Mouse (Mus musculus) CD4-positive, CD25-positive, alpha-beta regulatory T cell, adult 2 months (primary cell): ENCODE data around the gene Shc4.

Experiments used
- DNase-seq: peaks from one replicate; pipeline ENCODE4 v3.0.0-alpha.2; 2012; ENCODE audit warnings: low read depth, low spot score

Shc4 gene

DNA sequence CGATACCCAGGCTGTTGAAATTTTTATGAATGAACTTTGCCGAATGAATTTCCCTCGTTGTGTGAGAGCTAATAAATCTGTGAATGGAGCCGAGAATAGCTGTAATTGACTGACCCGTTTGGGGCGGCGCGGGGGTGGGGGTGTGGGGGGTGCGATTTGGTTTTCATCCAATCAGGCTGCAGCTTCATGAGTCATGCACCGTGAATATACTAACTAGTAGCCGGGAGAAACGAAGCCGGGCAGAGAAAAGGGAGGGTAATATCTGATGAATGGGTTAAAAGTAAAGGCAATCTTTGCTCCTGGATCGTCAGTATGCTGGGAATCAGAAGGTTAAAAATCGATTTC is at the start of gene Shc4:
Gene Shc4, minus strand, starts transcription at position 63 of the 345 bp plus-strand sequence.
- DNase-seq = peak; percentile 26

DNA sequence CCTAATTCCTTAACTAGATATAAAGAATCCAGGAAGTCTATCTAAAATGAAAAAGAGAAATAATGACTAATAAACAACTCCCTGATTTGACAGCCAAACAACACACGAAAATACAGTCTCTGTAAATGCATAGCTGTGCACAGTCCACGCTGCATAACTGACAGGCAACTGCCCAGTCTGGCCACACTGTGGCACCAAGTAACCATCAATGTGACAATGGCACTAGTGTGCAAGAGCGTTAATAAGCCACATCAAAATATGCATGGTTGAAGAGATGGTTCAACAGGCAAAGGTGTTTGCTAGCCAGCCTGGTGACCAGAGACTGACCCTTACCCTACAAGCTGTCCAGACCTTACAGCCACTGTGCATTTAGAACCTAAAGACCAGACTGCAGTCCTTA is 41.1 kb upstream of the Shc4 start:
- peak; percentile 60 for DNase-seq

DNA sequence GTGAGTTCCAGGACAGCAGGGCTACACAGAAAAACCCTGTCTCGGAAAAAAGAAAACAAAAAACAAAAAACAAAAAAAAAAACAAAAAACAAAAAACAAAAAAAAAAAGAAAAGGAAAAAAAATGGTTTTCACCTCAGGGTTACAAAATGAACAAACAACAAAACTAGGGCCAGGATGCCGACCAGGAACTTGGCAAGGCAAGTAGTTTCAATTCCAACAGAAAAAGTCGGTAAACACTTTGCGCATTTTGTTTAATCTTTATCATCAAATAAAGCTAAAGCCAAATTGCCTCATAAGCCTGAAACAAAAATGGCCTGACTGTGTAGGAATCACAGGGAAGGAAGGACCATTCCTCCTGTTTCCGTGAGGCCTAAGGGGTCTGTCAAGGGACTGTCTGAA is 40.6 kb upstream of the Shc4 start:
- no peak for DNase-seq

DNA sequence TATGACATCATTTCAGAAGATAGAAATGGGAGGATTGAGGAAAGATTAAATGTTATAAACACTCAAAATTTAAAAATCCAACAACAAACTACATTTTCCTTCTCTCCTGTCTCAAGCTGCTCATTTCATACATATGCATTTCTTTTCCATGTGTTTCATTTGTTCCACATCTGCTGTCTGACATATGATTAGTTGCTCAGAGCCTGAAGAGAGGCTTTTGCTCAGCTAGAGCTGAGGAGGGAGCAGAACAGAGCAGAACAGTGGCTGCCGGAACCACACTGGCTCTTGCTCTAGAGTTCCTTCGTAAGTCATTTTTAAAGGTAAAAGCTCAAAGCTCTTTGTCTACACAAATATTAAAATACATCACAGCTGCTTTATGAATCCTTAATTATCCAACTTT is 25.4 kb upstream of the Shc4 start:
- DNase-seq = no peak

DNA sequence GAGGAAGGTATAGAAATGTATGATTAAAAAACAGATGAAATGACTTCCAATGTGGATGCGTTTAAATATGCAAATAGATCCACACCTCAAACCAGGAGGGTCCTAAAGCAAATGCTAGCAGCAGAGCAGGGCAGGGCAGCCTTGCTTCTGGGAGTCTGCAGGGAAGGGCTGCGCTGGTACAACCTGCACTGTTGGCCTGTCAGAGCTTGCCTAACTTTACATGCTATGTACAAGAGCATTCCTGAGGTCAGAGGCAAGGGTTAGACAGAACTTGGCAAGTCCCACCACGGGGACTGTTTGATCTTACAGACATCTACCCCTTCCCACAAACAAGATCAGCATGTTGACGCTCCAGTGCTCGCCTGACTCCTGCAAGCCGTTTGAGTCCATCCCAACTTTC is 15.4 kb upstream of the Shc4 start:
- DNase-seq = no peak

DNA sequence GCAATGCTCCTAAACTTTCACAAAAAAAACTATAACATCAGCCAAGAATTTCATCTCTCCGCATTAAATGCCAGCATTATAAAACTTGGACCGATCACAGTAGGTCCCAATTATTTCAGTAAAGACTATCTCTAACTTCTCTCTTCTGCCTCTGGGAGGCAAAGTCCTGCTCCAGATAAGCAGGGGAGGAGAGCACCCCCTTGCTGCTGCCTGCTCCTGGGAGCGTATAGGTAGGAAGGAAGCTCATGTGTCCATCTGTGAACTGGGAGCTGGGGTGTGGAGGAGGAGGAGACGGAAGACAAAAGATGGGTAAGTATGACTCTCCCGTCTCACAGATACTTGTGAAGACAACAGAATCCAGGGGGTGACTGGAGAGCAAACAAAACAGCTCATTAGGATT is 14.8 kb upstream of the Shc4 start:
- no peak for DNase-seq

DNA sequence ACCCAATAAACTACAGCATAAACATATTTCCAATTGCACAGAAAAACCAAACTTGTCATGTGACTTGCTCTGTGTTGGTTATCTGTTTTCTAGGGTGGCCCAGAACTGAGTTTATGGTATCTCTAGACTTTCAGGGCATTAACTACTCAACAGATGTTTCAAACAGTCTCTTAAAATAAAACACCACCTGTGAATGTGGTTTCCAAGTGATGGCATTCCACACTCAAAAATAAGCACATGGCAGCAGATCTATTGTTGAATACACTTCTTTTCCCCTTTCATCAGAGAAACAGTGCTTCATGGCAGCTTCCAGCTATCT is 12.0 kb upstream of the Shc4 start:
- DNase-seq = no peak

DNA sequence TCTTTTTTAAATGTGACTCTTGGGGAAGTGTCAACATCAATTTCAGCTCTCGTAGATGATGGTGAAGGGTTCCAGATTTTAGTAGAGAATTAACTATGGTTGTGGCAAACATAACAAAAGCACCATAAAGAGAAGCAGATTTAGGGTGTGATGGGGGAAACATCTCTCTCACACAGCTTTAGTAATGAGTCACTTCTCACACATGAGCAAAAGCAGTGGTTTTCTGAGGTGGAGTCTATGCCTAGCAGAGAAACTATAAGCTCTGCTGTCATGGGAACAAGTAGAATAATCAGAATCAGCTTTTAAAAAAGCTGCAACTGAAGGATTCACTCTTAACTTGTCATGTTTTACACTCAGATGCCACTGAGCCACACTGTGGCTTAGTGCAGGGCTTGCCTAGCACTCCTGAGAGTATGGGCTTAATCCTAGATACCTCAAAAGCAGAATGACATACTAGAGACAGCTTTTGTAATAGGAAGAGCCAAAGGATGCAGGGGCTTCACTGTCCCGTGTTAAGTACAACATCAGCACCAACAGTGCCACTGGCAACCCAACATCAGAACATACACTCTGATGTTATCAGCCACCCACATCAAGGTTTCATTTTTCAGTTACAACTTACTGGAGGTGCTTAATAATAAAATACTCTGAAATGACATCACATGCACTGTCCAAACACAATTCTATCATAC is 11.5 kb upstream of the Shc4 start:
- peak; percentile 54 for DNase-seq

DNA sequence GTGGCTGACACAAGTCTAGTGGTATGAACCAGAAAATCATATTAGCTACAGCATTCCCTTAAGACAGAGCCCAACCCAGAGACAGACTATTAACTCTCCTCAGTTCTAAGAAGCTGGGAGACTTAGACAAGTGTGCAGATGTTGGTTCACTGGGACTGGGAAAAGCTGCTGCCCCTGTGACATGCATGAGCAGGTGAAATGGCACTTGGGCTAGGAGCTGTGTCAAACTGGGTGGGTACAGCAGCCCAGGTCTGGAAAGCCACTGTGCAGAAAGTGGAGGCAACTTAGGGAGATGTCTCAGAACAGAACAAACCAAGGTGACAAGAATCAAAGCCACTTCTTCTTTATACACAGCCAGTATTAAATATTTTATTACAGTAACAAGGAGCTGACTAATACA is 10.8 kb upstream of the Shc4 start:
- no peak for DNase-seq

DNA sequence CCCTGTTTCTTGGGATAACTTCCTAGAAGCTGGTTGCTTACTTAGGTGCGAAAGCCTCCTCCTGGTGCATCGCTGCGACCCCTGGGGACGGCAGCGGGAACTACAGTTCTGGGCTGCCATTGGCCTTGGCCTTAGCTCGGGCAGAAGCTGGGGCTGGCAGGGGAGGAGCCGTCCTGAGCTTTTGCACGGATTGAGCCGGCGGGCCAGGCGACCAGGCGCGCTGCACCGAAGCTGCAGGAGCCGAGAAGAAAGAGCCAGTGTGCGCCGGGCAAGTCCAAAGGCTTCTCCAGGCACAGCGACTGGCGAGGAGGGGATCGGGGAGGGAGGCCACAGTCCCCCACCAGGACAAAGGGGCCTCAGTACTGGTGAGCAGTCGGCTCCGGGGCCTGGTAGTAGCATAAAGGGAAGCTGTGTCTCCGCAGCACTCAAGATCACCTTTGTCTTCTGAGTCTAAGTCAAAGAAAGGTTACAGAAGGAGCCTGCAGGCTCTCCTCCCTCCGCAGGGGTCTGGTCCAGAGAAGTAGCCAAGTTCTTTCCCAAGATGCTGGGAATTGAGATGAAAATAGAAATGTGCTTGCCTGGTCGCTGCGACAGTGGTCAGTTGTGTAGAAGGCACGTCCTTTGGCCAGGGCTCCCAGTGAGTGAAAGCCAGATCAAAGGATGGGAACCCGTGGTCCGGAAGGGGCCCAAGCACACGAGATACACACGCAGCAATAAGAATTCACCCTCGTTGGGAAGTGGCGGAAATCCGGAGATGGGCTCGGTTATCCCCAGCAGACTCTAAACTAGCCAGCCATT is 8.0 kb upstream of the Shc4 start:
- peak; percentile 91 for DNase-seq

DNA sequence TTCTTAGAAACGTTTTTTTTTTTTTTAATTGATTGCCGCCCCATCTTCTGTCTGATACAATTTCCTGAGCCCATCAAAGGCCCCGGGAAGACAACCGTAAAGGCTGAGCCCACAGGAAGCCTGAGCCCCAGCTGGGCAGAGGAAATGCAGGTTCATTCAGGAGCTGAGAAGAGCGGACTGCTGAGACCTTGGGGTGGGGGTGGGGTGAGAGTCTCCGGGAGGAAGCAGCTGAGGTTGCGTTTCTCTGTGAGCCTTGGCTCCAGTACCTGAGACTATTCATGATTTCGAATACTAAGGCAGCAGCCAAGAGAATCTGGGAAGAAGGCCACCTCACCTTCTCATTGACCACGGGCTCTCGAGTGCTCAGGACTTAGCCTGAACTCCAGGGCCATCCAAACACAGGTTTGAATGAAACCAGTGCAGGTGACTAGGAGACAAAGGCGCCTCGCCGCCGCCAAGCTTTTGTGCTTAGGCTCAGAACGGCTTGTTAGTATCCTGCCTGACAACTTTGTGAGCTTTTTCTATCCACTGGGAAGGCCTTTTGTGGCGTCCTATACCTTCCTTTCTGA is 682 bp upstream of the Shc4 start:
- peak; percentile 64 for DNase-seq

DNA sequence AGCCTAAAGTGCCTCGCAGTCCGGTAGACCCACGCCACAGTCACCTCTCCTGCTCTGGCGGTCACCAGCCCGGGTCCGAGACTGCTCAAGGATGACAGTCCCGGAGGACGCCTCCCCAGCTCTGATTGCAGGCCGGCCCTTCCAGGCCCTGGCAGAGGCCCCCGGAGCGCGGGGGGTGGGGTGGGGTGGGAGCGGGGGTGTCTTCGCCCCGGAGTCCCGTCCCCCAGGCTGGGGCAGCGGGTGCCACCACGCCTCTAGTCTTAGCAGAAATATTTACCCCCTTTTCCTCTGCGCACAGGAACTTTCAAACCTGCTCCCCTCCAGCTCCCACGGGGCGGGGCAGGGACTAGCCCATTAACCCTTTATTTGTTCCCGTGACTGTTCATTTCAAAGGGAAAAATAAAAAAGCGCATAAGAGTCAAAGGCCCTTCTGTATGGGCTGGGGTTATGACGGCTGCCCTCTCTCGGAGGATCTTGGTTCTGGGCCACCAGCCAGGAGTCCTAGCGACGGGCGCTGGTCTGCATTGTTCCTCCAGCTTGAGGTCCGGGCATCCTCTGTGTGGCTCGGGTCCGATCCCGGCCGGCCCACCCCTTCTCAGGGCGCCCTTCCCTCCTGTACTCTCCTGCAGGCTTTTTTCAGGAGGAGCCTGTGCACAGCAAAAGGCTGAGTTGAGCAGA is 401 bp downstream of the Shc4 start:
- peak; percentile 50 for DNase-seq

DNA sequence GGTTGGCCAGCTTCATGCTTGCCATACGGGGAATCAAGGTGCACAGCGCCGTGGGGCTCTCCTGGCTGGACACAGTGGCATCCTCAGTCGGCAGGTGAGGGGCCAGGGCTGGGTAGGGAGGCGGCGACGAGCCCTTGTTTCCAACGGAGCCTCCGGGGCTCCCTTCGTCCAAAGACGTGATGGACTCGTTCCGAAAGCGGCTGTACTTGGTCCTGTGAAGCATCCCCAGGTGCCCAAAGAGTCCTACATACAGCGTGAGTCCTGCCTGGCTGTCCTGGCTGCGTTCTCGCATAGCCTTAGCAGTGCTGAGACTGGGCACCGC is 901 bp downstream of the Shc4 start:
- no peak for DNase-seq

DNA sequence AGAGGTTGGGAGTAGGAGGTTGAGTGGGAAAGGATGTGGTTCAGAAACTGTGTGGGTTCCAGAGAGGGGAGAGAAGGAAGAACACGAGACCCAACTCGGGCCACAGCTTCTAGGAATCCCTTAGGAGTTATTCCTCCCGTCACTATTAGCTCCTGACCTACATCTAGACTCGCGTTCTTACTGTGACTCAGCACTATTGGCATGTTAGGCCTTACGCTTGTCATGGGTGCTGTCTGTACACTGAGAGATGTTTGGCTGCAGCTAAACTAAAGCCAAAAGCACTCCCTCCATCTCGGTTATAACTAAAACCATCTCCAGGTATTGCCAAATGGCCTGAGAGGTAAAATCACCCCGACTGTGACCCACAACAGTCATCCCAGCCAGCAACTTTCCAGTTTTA is 7.3 kb downstream of the Shc4 start:
- DNase-seq = no peak

DNA sequence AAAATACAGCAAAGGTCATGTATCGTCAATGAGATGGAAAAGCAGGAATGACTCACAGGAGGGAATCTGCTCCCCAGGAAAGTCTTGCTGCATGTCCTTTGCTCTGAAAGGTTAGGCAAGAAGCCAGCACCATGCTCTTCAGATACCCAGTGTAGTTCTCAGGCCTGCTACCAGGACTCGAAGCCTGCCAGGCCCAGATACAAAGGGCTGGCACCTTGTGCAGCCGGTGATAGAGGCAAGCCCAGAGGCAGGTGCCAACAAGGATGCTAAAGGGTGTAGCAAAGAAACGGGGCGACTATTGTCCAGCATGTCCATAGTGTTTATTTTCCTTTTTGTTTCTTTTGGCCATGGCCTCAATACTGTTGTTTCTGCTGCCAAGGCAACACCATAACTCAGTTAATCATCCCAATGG is 17.4 kb downstream of the Shc4 start:
- DNase-seq = no peak

DNA sequence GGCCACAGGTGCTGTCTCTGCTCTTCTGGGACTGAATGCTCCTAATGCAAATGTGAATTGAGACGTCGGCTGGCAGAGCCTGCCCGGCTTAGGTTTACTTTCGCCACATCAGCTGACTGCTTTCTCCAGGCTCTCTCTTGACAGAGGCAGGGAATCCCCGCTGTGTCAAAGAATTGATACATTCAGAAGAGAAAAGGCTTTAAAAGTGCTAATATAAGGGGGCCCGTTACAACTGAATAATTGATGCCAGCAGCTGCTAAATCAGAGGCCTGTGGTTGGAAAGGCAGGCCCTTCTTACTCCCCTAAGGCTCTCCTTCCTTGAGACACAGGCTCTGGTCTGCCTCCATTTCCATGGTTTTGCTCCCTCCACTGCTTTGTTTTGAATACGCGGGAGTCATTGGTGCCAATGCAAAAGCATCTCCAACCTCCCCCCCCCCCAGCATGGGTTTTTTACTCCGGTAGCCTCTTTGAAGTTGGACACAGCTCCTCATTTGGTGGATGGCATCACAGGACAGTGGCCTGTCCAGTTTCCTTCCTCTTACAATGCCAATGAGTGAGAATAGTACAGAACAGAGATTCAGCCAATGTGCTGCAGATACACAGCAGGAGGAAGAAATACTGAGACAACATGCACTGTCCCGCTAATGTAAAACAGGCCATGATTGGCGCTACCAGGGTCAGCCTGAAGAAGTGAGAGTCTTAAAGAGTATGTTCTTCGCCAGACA is 18.9 kb downstream of the Shc4 start:
- no peak for DNase-seq

DNA sequence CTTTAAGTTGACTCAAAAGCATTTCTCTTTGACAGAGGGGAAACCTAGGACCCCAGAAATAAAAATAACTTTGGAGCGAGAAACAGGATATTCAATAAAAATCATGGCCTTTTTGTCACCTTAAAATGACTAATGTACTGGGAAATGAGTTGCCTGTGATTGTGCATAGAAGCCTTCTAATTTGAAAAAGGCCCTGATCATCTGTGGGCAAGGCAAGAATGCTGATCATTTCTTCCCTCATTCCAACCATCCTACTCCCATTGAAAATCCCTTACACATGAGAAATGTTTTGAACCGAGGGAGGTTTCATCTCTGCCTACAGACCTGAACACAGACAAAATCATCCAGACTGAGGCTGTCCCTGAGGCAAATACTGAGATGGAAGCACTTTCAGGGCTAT is 21.1 kb downstream of the Shc4 start:
- DNase-seq = no peak

DNA sequence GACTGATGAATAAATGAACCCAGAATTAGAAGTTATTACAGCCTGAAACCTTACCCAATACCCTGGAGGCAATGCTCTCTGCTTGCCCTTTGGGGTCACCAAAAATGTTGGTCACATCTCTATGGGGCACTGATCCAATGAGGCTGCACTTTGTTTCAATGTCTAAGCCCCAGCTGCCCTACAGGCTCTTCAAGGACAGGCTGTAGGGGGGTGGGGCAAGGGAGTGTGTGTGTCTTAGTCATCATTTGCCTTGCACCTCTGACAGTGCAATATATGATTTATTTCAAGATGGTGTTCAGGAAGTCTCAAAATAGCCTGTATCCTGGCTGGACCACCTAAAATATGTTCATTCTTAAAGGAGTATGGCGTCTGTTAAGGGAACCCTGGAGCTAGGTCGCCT is 22.3 kb downstream of the Shc4 start:
- no peak for DNase-seq

DNA sequence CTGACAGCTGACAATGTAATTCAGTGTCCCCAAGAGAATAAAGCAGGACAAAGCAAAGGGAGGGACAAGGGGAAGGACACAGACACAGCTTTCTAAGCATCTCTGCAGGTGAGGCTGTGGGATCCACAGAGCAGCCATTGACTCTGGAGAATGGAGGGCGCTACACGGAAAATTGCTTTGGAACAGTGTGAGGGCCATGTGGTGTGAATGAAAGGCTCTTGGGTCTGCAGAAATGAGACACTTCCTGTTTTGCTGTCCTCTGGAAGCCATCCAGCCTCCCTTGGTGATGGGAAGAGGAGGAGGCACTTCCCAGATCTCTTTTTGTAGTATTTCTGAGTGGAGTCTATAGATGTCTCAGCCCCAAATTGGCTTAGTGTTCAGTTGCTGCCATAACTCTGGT is 27.7 kb downstream of the Shc4 start:
- DNase-seq = no peak

DNA sequence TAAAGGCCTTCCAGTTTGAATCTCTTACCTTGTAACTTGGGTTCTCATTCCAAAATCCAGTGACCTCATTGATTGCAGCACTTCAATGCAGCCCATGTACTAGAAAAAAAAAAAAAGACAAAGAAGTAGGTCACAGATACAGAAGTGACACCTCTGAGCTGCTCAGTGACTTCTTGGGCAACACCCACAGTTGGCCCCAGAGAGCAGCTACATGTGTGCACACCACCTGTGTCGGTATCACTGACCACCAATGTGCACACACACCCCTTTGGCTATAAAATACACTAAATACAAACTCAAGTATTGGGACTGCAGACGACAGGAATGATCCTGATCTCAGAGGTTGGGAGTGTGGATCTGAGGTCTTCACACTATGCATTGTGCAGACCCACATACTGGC is 29.1 kb downstream of the Shc4 start:
- DNase-seq = no peak

DNA sequence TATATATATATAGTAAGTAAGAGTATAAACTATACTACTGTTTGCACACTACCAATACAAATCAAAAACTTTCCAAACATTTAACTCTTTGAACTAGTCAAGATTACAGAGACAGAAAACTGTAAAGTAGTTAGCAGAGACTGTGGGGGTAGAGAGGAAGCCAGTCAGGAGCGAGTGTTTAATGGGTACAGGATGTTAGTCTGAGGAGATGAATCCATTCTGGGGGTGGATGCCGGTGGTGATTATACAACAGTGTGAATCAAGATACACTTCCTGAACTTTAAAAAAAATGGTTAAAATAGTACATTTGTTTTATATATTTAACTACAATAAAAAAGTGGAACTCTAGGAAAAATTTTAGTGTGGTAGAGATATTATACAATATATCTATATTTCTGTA is 31.9 kb downstream of the Shc4 start:
- DNase-seq = no peak

DNA sequence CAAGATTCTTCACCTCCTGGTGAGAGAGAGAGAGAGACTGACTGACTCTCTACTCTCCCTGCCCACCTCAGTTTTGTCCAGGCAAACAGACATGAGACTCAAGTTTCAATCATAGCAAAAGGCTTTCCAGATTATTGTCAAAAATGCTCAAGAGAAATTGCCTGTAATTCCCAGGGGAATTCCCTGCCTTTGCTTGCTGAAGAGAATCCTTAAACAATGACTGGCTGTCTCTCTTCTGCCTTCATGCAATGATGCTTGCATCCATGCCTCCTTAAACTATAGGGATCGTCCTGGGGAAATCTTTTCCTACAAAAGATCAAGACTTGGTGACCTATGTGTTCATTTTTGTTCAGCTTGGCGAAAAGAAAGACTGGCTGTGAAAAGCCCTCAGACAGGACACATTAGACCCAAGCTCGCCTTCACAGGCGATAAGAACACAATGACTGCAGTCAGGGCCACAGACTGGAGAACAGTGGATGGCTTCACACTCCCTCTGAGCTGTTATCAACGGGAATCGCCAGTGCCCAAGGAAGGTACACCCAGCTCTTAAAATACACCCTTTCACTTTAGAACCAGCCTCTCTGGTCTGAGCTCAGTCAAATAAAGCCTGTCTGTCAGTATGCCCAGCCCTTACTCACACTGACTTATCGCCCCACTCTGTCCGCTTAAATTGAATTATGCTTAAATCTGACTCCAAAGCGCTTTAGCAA is 38.4 kb downstream of the Shc4 start:
- DNase-seq = no peak
